Mouse (Mus musculus) adrenal gland, adult 2 months (tissue): ENCODE data around the gene Scgb2b11. TPM values are rescaled to one million over a fixed set of nuclear protein-coding genes. Genes with fewer than 3 reads are reported as not detected.
"Not testable (repeated sequence)": the region's sequence is repeated elsewhere in the genome, so short reads cannot be mapped to it uniquely, and the experiment has no call there.

Source experiments
- DNase-seq: peaks from one replicate; pipeline ENCODE4 v3.0.0; 2021
- long read RNA-seq: library from polyadenylated mRNA; stranded (forward); transcript quantifications from one replicate; pipeline ENCODE4 v2.0.0, GENCODE M21; 2021
- polyA plus RNA-seq: library from polyadenylated mRNA; depleted of rRNA; stranded (reverse); fragments of >200 nt; gene quantifications from 2 replicates; pipeline ENCODE4 v1.2.3, GENCODE M21; 2012; rRNA removed
- total RNA-seq, 2 experiments: library from RNA; stranded (reverse); gene quantifications; 2 replicates each; pipeline ENCODE4 v1.2.3; 2021

Scgb2b11 gene
- not detected for total RNA-seq
- not detected in 2 replicates for polyA plus RNA-seq
- long read RNA-seq: 0 reads

DNA sequence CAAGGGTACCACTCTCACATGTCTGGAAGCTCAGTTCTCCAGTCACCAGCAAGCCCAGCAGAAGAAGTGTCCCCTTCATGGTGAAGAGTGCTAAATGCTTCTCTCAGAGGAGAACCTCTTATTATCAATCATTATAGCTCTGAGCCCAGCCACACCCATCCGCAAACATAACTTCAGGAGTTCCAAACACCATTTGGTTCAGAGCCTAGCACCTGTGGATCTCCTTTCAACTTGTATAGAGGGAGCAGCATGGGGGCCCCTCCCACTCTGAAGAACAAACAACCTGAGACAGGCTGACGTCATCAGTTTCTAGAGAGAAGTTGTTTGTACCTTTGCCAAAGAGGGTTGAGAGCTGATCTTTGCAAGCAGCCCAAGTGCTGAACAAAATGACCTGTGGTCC is at the start of gene Scgb2b11:
Gene Scgb2b11, minus strand, starts transcription at position 101 of the 400 bp plus-strand sequence.
- DNase-seq: not testable (repeated sequence)

DNA sequence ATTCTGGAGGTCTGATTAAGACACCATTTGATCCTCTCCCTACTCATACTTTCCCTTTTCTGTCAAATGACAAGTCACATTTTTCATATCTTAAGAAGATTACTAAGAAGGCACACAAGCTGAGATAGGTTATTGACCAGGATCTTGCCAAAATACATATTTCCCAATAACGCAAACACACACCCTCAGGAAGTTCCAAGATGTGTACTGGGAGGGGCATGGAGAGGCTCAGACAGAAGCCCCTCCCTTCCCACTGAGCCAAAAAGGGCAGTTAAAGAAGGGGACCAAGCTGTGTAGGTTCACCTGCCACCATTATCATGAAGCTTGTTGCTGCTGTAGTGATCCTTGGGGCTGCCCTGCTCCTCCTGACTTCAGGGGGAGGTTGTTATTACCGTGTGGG is 11.6 kb upstream of the Scgb2b11 start, which contains the start of gene Scgb1b11:
Gene Scgb1b11, plus strand, starts transcription at position 301 of the 400 bp plus-strand sequence.
- DNase-seq: not testable (repeated sequence)

Other genes with a start within 250 kb of the Scgb2b11 start
- gene Scgb1b10, start 110.3 kb downstream of the Scgb2b11 start, total RNA-seq: not detected
- not detected in 2 replicates for gene Scgb1b10, start 110.3 kb downstream of the Scgb2b11 start, polyA plus RNA-seq
- not detected for gene Scgb1b11, start 11.7 kb upstream of the Scgb2b11 start, total RNA-seq
- gene Scgb1b11, start 11.7 kb upstream of the Scgb2b11 start, polyA plus RNA-seq: not detected in 2 replicates
- gene Scgb2b12, start 116.1 kb upstream of the Scgb2b11 start, total RNA-seq: not detected
- not detected in 2 replicates for gene Scgb2b12, start 116.1 kb upstream of the Scgb2b11 start, polyA plus RNA-seq
- gene Scgb1b12, start 123.0 kb upstream of the Scgb2b11 start, total RNA-seq: not detected
- not detected in 2 replicates for gene Scgb1b12, start 123.0 kb upstream of the Scgb2b11 start, polyA plus RNA-seq
- gene Scgb1b29, start 230.4 kb upstream of the Scgb2b11 start, total RNA-seq: not detected
- gene Scgb1b29, start 230.4 kb upstream of the Scgb2b11 start, polyA plus RNA-seq: not detected in 2 replicates